Mouse (Mus musculus) bone marrow, adult 2 months (tissue): Measurements from ENCODE around the gene Vmn2r86.

Experiments
- CTCF ChIP-seq: fragments of 200-500 bp; IDR thresholded peaks from 2 replicates; pipeline ENCODE4 v1.5.1; 2011; ENCODE audit warnings: low read length, control low read depth; ENCODE audit not compliant: control insufficient read depth, insufficient read depth
- POLR2A ChIP-seq: fragments of 200-500 bp; IDR thresholded peaks from 2 replicates; pipeline ENCODE4 v1.6.1; 2011; ENCODE audit warnings: low read depth, mild to moderate bottlenecking, control low read depth, low read length, borderline replicate concordance; ENCODE audit not compliant: control insufficient read depth

DNA sequence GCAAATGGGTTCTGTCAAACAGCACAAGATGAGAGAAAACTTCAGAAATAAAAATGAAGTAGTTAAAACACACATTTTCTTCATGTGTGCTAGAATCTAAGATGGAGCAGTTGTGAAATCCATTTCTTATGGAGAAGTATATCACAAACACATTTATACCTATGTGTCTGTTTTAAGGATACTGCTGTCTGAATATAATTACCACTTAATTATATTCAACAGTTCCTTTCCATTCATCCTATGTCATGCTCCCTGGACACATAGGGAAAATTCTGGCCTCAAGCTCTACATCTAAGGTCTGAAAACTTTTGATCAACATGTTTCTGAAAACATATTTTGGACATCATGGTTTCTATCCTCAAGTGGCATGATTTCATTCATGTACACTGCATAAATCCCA, 41.4 kb upstream of the Vmn2r86 start, which contains the start of gene Vmn2r87:
- TF ChIP-seq POLR2A (no peak), CTCF (no peak)
